Mouse (Mus musculus) left cerebral cortex, postnatal 25 days (tissue): ENCODE data around the gene Sptbn2. TPM values are rescaled to one million over a fixed set of nuclear protein-coding genes. Genes with fewer than 3 reads are reported as not detected.
A peak's percentile ranks its signal among the peaks of the same experiment; 100 is the strongest.

ENCODE experiments used
- DNase-seq, 2 experiments: peaks; one replicate each; pipeline ENCODE4 v3.0.0; 2022; ENCODE audit warnings: low spot score in 2 of 2, mixed read lengths in 1 of 2
- intact Hi-C: fragments of 180-260 bp; cut with DNase I; formaldehyde crosslinking; loops from one replicate; pipeline ENCODE4 v1.15.1; 2025
- total RNA-seq, 2 experiments: library from RNA; stranded (reverse); gene quantifications; 2 replicates each; pipeline ENCODE4 v1.2.3; 2021

The Sptbn2 gene
- total RNA-seq = 100 to 1,000 TPM; 659 to 669 TPM

DNA sequence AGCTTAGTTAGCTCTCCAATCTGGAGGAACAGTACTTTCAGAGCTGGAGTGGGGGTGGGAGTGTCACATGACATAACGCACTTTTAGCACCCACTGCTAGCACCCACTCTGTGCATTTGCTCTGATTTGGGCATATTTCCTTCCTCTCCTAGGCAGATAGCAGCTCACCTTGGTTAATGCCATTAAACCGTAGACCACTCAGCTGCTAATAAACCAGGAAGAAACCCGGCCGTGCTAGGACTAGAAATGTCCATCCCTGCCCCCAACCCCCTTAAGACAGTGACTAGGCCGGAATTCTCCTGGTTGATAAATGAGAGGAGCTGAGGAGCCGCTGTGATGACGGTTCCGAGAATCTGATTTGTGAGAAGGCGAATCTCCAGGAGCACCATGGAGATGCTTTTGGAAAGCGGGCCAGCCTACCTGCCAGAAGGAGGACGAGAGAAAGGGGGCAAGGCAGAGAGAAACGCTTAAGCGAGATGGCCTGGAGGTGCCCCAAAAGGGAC lies at the start of gene Sptbn2:
TSS of gene Sptbn2 (plus strand) at position 70 of the 503 bp plus-strand sequence.
- DNase-seq = peak; percentile 81 to 96
- intact Hi-C loops = loop anchor here (1.0 to 5.0 kb wide), 2 partner anchors 13 to 64 kb away; partner anchors contain the start of gene Gm960

DNA sequence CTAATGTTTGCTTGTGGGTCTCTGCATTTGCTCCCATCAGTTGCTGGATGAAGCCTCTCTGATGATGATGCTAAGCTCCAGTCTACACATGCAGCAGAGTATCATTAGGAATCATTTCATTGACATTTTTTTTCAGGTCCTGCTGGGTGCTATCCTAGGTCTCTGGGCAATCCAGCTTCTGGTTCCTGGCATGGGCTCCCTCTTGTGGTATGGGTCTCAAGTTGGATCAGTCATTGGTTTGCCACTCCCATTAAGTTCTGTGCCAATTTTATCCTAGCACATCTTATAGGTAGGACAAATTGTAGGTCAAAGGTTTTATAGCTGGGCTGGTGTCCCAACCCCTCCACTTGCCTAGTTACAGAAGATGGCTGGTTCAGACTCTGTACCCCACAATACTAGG lies 44.2 kb upstream of the Sptbn2 start:
- no peak for DNase-seq
- intact Hi-C loops = no loop called here

DNA sequence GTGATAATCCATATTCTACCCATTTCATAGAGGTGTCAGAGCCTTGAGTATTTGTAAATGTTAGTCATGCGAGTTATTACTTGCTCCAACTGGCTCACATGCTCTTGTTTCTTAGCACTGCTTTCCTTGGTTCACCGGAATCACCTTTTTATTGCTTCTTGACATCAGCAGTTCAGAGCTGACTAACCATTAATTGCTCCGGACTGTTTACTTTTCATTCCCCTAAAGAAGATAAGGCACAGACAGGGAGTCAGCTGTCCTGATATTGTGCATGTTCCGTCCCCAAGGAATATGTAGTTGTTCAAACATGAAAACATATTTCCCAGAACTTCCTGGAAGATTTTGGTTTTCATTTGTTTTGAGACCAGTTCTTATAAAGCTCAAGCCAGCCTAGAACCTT lies 40.2 kb upstream of the Sptbn2 start:
- no peak for DNase-seq
- intact Hi-C loops = no loop called here

DNA sequence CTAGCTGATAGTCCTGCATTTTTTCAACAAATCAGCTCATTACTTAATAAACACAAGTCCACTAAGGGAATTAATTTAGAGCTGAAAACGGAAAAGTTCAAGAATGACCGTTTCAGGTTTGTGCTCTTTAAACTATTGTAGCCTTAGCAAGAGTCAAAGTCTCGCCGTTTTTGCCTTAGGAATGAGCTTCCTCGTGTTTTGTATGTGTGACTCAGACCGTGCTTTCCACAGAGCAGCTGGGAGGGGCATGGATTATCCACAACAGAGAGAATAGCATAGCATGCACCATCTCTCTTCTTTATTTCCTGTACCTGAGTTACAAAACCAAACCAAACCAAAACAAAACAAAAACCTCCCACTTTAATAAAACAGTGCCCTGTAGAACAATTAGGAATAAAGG lies 38.6 kb upstream of the Sptbn2 start:
- intact Hi-C loops = no loop called here
- DNase-seq = peak in 1 of 2 experiments; percentile 15

DNA sequence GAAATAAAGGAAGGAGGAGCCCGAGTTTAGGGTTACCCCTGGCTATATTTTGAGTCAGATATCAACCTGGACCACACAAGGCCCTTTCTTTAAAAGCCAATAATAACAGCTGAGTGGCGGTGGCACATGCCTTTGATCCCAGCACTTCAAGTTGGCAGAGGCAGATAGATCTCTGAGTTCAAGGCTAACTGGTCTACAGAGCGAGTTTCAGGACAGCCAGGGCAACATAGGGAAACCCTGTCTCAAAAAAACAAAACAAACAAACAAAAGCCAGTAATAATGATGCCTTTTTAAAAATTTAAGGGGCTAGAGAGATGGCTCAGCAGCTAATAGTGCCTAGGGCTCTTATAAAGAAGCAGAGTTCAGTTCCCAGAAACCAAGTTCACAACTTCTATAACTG lies 16.6 kb upstream of the Sptbn2 start:
- no peak for DNase-seq
- intact Hi-C loops = no loop called here

DNA sequence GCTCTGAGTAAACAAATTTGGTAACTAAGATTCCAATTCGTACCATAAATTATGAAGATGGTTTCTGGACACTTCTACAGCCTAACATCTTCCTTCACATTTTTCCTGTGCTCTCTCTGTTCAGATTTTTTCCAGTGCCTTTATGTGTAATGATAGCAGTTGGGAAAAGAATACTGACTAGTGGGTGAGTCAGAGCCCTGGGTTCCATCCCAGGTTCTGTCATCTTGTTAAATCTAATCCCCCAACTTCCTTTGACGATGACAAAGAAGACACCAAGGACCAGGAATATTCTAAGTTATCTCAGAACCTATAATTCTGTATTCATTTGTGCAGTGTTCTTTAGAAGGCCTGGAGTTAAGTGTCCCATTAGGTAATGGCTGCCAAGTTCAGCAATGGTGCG lies 13.8 kb upstream of the Sptbn2 start:
- peak in 1 of 2 experiments; percentile 82 for DNase-seq
- intact Hi-C loops = loop anchor here (5.0 kb wide), 1 partner anchor 215 kb away; no protein-coding TSS in a partner anchor

DNA sequence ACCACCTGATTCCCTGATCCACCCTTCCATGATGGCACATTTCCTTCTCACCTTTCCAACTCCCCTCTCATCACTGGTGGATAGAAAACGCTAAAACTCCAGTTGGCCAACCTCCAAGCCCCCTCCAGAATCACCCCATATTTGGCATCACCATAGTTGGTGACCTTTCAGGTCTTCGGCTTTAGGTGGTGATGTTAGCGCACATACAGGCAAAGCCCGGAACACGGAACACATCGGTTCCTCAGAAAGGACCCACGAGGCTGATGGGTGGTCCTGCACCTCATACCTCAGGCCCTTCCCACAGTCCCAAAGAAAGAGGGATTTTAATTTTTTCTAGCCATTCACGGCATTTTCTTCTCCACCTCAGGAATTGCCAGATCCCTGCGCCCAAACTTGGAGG lies 13.2 kb upstream of the Sptbn2 start:
- intact Hi-C loops = loop anchor here (1.0 to 5.0 kb wide), 3 partner anchors 14 to 215 kb away; partner anchors contain the start of gene Sptbn2
- no peak for DNase-seq

DNA sequence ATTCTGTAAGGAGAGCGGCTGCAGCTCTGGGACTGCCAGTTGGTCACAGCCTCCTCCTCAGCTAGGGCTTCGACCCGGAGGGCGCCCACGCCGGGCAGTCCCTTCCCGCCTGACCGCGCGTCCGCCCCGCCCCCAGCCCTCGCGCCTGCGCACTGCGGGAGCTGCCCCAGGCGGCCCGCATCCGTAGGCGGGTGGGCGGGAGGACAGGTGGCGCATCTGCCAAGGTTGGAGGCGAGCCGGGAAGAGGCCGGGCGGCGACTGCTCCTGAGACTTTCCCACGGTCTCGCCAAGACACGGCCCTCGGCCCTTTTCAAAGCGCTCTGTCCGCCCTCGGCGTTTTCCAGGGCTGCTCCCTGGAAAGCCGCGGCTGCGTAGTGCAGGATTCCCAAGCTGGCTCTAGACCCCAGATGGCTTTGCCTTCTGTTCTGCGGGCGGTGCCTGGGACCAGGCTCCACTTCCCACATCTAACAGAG lies 12.7 kb upstream of the Sptbn2 start, which contains the start of gene Gm960:
TSS of gene Gm960 (minus strand) at position 464 of the 473 bp plus-strand sequence.
- intact Hi-C loops = loop anchor here (1.0 to 5.0 kb wide), 3 partner anchors 13 to 216 kb away; partner anchors contain the start of gene Sptbn2
- DNase-seq = peak; percentile 85 to 88

DNA sequence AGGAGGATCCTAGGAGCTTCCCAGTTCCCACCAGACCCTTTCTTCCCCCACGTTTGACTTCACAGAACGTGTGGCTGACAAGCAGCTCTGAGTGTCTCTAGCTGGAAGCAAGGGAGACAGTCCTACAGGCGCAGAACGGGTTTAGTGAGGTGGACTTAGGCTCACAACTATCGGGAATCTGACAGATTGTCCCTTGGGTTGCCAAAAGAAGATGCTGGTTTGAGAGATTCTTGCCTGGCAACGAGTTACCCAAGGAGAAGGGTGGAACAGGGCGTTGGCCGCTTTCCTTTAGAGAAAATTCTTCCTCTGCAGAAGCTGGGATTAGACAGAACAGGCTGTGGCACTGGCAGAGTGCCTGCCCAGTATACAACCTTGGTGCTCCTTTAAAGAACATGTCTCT lies 12.1 kb upstream of the Sptbn2 start:
- peak; percentile 52 to 88 for DNase-seq
- intact Hi-C loops = loop anchor here (1.0 to 5.0 kb wide), 3 partner anchors 12 to 217 kb away; partner anchors contain the start of gene Sptbn2

DNA sequence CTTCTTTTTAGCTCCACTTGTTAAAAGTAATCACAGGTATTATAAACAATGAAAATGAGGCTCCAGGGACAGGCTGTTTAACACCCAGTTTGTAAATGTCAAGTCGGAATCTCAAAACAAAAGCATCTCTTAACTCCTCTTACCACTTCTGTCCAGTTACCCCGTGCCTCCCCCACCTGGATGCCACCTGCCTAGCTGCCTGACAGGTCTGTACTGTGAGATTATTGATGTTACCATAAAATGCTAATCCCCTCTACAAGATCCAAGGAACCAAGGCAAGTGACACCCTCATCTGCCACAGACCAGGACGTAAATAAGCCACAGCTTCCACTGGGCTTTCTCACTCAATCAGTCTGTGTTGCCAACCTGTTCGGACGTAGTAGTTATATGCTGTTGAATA lies 11.1 kb upstream of the Sptbn2 start:
- intact Hi-C loops = loop anchor here (2.0 to 5.0 kb wide), 2 partner anchors 53 to 218 kb away; no protein-coding TSS in a partner anchor
- DNase-seq = peak in 1 of 2 experiments; percentile 2

DNA sequence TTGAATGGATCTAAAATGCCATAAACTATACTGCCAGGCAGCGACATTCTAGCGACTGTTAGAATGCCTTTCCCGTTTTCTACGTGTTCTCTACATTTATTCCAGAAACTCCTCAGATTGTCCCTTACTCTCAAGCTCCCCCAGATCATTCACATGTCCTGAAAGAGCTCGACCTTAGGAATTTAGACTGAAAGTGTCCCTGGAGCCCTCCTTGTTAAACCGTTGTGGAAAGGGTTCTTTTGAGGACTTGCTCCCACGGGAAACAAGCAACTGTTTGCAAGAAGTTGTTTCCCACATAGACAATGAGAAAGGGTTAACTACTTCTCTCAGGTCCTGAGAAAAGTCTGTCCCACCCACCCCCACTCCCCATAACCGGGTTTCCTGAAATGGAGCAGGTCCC lies 10.3 kb upstream of the Sptbn2 start:
- intact Hi-C loops = no loop called here
- no peak for DNase-seq

DNA sequence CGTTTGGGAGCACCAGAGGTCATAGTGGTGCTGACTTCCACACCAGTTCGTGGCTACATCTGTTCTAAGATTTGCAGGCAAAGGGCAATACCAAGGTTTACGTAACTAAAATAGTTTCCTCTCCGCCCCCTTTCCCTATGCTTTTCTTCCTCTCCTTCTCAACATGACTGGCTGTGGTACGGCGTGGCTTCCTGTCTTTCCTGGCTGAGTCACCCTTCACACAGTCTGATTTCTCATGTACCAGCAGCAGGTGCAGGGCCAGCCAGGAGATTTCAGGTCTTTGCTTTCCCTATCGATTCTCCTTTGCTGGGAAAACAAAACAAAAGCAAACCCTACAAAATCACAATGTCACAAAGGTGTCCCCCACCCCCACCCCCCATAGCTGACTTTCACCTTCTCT lies 9.7 kb upstream of the Sptbn2 start:
- intact Hi-C loops = no loop called here
- DNase-seq = peak; percentile 12 to 68

DNA sequence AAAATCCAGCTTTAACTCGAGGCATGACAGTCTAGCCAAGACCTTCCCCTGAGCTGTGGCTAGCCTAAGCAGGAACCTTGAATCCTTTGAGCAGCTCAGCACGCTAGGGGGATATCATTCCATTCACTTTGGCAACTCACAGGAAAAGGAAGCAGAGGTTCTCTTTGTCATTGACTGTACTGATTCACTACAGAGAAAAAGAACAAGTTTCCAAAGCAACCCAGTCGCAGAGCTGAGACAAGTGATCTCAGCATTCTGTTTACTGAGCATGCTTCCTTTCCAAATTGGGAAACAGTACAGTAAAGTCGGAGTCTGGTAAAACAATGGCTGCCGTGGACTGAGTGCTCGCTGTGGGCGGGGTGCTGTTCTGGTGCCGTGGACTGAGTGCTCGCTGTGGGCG lies 2.2 kb upstream of the Sptbn2 start:
- intact Hi-C loops = no loop called here
- peak; percentile 14 to 49 for DNase-seq

DNA sequence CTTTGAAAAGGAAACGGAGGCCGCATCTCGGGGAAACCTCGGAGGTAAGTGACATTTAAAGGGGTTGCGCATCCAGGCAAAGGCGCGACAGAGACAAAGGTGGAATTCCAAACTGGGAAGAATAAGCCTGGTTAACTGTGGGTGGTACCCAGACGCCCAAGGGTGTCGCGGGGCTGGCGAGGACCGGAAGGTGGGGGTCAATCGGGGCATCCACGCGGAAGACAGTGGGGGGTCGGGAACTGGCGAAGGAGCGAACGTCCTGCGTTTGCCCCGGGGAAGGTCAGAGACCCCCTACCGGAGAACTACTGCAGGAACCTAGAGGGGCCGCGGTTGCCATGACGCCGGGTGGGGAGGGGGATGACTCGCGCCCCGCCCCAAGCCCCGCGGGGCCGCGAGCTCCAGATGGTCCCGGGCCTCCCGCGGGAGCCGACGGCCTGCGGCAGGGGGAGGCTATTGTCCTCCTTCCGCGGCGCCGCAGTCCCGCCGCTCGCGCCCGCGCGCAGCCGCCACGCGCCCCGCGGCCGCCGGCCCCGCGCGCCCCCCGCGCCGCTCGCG lies 711 bp downstream of the Sptbn2 start:
- peak in 1 of 2 experiments; percentile 24 for DNase-seq
- intact Hi-C loops = loop anchor here (1.0 to 5.0 kb wide), 2 partner anchors 13 to 64 kb away; partner anchors contain the start of gene Gm960

DNA sequence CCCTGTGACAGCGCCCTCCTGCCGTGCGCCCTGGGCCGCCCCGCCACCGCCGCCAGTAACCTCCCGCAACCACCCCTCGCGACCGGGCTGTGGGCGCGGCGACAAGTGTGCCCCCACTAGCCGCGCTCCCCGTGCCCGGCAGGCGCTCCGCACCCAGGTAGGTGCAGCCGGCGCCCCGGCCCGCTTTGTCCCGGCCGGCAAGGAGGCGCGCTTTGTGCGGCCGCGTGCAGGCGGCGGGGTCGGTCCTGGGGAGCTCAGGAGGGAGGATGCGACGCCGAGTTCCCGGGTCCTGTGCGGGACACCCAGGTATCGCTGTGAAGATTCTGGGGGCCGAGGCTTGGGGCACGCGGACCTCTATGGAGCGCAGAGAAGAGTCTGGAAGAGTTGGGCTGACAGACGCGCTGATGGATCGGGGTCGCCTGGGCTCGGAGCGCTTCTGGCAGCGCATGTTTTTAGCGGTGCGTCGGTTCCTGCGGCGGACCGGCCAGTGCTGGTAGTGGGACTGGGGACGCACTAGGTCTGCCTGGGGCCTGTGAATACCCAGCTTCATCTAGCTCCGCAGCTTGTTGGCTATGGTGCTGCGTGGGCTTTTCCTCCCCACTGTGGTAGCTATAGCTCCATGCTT lies 1.3 kb downstream of the Sptbn2 start:
- DNase-seq = no peak
- intact Hi-C loops = loop anchor here (5.0 kb wide), 1 partner anchor 65 kb away; no protein-coding TSS in a partner anchor

DNA sequence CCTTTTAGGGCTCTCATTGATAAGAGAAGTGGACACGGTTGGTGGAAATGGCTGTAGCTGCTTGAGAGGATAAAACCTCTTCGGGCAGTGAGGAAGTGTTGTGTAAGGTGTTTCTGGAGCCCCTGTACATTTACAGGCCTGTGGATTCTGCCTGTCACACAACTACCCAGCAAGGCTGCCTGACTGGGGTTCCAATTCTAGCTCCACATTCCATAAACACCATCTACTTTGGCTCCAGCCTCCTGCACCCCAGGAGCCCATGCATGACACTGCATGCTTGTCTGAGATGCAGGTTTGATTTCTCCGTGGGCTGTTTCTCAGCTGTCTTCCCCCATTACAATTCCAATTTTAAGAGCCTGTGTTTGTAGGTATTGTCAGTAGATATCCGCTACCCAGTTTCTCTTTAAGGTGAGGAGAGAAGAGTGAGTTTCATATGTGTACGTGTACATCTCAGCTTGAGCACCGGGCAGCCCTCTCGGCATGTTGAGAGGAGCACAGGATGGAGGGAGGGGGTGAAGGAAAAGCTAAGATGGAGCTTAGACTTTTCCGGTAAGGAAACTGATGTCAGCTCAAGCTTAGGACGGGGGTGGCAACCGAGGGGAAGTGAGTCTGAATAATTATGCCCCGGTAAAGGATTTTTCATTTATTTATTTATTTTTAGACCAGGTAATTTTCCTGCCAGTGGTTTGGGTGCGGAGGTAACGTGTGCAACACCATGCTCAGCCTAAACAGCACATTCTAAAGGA lies 2.0 kb downstream of the Sptbn2 start:
- intact Hi-C loops = loop anchor here (5.0 kb wide), 1 partner anchor 66 kb away; no protein-coding TSS in a partner anchor
- no peak for DNase-seq

DNA sequence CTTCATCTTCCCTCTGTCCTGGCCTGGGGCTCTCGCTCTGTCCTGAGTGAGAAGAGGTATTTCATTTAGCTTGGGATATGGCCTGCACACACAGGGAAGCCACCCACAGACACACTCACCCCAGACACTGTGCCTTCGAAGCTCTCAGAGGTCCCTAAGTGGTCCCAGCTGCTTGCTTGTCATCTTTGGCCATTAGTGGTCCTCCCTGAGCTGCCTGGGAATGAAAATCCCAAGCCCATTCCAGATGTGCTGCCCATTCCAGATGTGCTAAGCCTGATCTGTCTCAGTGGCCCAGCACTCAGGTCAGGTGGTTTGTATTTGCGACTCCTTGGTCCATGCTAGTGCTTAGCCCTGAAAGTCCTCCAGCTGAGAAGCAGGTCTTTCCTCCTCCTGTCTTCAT lies 2.9 kb downstream of the Sptbn2 start:
- intact Hi-C loops = loop anchor here (5.0 kb wide), 1 partner anchor 67 kb away; no protein-coding TSS in a partner anchor

DNA sequence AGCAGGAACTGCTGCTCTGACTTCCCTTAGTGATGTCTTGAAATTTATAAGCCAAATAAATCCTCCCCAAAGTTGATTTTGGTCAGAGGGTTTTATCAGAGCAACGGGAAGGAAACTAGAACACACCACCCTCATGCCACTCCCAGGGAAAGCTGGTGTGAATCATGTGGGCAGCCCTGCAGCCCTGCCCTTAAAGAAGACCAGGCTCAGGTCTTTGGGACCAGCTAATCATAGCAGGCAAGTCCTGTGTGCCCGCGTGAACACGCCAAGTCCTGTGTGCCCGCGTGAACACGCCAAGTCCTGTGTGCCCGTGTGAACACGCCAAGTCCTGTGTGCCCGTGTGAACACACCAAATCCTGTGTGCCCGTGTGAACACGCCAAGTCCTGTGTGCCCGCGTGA lies 5.8 kb downstream of the Sptbn2 start:
- no peak for DNase-seq
- intact Hi-C loops = no loop called here

More for the DNA sequence above, 2.9 kb downstream of the Sptbn2 start:
- no peak for DNase-seq

DNA sequence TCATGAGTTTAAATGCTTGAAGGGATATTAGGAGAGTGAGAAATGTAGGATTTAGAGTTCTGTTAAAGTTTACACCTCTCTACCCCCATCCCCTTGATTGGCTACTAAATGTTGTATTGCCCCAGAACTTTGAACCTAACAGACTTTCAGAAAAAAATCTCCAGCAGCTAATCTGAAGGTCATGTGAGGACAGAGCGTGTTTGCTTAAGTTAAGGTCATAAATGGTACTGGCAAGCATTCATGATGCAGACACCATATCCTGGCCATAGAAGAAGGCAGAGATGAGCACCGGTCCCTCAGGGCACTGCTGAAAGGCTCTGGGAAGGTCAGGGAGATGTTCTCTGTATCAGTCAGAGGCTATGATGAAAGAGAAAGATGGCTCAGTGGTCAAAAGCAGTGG lies 6.3 kb downstream of the Sptbn2 start:
- no peak for DNase-seq
- intact Hi-C loops = no loop called here

DNA sequence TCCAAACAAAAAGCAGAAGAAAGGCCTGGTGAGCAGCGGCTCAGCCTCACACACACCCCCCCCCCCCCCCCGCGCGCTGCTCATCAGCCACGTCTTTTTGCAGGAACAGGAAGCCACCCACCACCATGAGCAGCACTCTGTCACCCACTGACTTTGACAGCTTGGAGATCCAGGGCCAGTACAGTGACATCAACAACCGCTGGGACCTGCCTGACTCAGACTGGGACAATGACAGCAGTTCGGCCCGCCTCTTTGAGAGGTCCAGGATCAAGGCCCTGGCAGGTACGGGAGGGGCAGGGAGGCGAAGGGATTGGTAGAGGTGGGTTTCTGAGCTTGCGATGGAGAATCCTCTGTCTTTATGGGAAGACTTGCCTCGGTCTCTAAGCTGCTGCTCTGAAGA lies 7.7 kb downstream of the Sptbn2 start:
- intact Hi-C loops = no loop called here
- DNase-seq = peak in 1 of 2 experiments; percentile 59
